Mouse (Mus musculus) thymus, adult 18-20 months (tissue): ENCODE measurements around the gene Traf4.

Experiments used
- DNase-seq, 2 experiments: peaks; one replicate each; pipeline ENCODE4 v3.0.0; 2022; ENCODE audit warnings: mixed read lengths in 2 of 2

Gene Traf4

GRCm38 (mm10) chr11:78182450-78182849 is 17.1 kb upstream of the Traf4 start:
- no peak for DNase-seq

GRCm38 (mm10) chr11:78181830-78182357 is 16.5 kb upstream of the Traf4 start:
- no peak for DNase-seq

DNA sequence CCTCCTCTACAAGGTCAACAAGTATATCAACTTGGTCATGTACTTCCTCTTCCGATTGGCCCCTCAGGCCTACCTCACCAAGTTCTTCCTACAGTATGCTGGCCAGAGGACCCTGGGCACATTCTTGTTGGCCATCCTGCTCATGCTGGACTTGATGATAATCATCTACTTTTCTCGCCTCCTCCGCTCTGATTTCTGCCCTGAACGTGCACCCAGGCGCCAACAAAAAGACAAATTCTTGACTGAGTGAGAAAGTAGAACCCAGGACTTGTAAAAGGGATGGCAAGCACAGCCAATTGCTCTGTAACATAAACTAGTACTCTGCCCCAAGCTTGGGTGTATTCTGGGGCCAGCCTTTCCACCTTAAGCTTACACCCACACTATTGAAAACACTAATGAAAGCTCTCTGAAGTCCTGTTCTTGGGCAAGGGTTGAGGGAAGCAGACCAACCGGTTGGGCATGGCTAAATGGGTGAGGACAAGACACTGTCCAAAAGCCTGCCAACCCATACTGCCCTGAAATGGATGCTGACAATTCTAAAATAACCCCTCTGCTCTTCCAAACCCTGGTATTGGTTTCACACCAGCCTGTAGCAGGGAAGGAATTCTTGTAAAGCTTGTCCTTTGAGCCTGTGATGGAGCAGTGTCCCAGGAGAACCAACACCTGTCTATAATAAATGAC is 14.8 kb upstream of the Traf4 start:
- no peak for DNase-seq

- no peak for DNase-seq
These were observed 14.1 kb upstream of the Traf4 start for GRCm38 (mm10) chr11:78179438-78179999.

- DNase-seq, result peak; percentile 38 to 64
These were observed 13.6 kb upstream of the Traf4 start for GRCm38 (mm10) chr11:78178859-78179437.

GRCm38 (mm10) chr11:78177903-78178858 is 12.8 kb upstream of the Traf4 start:
- peak; percentile 86 to 87 for DNase-seq

DNA sequence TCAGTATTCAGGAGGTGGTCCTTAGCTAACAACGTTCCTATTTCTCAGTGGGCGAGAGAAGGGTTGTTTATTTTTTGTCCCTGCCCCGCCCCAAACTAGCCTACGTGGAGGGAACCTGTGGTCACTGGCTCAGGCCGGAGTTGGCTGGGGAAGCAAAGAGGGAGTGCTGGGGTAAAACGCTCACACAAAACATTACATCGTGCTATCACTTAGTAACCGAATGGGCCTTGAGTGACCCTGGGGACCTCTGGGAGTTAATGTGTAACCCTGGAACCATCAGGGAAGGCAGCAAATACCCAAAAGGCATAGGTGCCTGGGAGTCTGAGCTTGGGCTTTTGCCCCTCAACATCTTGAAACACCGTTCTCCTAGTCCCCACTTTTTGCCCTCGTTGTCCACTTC is 12.0 kb upstream of the Traf4 start:
- no peak for DNase-seq

DNA sequence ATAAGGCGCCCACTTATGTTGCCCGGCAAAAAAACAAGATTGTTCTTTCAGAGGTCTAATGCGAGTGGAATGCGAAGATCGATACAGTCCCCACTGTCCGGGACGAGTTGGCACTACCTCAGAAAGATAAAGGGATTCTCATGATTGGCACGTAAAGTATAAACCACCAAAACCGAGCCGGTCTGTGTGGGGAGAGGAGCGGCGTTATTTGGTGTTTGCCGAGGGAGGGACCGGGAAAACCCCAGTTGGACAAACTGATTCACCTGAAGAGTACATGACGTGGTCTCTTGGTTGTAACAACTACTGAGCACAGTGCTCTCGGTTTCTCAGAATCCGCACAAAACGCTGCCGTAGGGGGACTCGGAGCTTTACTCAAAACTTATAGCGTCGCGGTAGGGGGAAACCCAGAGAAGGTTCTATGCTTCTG is 11.5 kb upstream of the Traf4 start:
- peak in 1 of 2 experiments; percentile 33 for DNase-seq

- peak; percentile 87 to 91 for DNase-seq
These were observed 11.0 kb upstream of the Traf4 start, which contains the start of the genes Nek8 and Tlcd1 for GRCm38 (mm10) chr11:78176402-78176862. TSS of gene Nek8 (minus strand) at chr11:78176675. TSS of gene Tlcd1 (plus strand) at chr11:78176711.

GRCm38 (mm10) chr11:78175771-78176401 is 10.5 kb upstream of the Traf4 start:
- DNase-seq, result no peak

DNA sequence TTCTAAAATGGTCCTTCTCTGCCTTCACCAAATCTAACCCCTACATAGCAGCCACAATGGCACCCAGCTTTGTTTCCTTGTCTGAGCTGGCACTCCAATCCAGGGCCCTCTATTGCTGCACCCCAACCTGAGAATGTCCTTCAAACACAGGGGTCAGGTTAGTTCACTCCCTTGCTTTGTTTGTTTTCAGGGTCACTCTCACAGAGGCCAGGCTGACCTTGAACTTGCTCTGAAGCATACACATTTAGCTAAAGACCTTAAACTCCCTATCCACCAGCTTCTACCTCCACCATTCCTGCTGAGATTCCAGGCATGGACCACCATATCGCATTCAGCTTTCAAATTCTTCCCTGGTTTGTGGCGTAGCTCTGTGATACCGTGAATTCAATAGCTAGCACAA is 9.1 kb upstream of the Traf4 start:
- DNase-seq, result no peak

DNA sequence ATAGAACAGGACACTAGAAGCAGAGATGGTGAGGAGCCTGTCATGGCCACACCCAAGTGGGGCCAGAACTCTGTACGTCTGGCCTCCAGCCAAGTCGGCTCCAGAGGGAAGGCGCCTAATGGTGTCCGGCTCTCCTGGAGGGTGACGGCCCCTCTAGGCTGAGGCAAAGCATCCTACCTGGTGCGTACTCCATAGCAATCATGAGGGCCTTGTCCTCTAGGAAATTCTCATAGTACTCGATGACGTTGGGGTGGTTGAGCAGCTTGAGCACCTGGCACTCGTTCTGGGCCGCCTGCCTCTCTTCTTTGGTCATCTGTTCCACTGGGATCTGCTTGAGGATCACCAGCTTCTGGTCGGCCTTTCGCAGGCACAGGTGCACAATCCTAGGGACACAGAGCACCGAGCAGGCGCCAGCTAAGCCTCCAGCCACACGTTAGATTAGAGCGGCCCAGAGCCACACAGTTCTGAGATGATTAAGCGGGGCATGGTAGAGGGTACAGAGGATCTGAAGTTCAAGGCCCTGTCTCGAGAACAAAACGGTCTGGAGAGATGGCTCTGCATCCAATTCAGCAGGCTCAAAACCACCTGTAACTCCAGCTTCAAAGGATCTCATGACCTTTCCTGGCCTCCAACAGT is 7.5 kb upstream of the Traf4 start:
- no peak for DNase-seq

GRCm38 (mm10) chr11:78172034-78172747 is 6.8 kb upstream of the Traf4 start:
- DNase-seq, result no peak

- DNase-seq, result no peak
These were observed 5.9 kb upstream of the Traf4 start for GRCm38 (mm10) chr11:78171328-78171727.

DNA sequence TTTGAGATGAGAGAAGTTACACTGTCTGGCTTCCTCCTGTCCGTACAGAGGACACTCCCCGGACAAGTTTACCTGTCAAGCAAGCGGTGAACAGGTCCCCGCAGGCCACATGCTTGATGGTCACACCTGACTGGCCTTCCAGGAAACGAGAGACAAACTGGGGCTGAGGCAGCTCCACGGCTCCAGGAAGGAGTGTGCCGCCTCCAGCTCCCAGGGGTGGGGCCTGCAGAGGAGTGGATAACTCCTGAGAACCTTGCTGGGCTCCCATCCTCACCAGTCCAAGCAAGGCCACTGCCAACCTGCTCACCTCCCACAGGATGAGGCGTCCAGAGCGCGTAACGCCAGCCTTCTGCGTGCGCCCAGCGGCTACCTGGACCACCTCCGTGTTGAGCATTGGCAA is 4.9 kb upstream of the Traf4 start:
- peak in 1 of 2 experiments; percentile 24 for DNase-seq

DNA sequence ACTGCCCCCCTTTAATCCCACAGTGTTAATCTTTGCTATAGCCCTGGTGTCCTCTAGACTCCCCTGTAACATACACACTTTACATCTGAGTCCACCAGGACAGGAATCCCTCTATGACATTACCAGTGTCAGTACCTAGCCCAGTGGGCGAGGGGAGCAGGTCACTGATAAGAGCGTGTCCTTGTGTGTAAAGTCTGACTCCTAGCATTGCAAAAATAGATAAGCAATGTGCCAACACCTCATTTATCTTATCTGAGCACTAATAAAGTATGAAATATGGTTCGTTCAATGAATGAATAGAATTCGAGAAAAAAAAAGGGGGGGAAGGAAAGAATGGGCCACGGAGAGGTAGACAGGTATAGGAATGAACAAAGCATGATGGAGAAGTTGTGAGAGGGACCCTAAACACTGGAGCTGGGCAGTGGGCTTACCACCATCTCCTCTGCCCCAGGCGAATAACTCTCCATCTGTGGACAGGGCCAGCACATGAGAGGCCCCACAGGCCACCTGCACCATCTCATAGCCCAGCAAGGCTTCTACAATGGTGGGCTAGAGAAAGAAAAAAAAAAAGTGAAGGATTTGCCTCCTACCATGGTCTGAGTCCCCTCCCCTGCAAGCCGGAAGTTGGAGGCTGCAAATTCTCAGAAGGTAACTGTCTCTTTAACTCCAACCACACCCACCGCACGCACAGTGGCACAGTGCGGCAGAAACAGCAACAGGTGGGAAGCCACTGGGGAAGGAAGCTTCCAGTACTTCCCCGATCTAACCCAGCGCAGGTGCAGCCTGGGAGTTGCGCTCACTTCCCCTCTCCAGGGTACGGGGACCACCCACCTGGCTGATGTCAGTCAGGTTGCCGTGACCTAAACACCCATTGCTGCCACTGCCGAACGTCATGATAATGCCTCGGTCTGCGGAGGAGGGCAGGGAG is 3.4 kb upstream of the Traf4 start:
- DNase-seq, result peak; percentile 69 to 85

DNA sequence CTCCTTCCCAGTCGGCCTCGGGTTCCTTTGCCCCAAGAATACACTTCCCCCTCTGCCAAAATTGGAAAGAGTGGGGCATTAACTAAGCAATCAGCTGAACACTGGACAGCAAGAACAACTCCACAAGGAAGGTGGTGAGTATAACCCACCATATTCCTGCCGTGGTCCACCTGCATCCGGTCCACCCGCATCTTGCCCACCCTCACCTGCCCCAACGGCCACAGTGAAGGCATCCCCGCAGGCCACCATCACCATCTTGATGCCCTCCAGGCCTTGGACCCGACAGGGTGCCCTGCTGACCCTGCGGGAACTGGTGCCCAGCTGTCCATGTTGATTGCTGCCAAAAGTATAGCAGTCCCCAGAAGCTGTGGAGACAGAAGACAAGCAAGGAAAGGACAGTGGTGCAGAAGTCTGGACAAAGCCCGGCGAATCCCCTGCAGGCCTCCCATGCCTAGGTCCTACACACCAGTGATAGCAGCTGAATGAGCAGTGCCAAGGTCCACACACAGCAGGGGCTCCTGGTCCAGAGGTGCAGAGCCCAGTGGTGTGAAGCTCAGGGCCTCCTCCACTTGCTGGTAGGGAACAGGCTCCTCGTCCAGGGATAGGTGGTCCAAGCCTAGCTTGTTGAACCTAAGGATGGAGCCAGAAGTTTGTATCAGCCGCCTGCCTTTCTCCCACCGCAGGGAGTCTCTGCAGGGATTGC is 2.0 kb upstream of the Traf4 start:
- DNase-seq, result no peak

GRCm38 (mm10) chr11:78166640-78167039 is 1.3 kb upstream of the Traf4 start:
- DNase-seq, result no peak

DNA sequence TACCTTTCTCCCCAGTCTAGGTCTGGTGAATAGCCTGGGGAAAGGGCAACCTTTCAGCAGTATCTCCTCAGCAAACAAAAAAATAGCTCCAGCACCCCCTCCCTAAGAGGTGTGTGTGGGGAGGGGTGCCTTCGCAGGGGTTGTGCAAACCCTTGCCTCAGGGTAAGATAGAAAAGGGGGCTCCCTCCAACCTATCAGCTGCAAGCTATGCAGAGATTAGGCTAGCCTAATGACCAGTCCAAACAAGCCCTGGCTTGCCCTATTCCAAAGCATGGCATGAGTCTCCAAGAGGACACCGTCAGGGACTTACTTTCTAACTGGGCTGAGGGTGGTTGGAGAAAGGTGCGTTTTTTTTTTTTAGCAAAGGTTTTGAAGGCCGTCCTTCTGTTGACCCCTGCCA is 772 bp upstream of the Traf4 start:
- DNase-seq, result no peak
